Mouse (Mus musculus): Measurements from ENCODE around the gene Xlr4c.
A peak's percentile ranks its signal among the peaks of the same experiment; 100 is the strongest.

- TF ChIP-seq CTCF (IDR thresholded peaks at IDR 0.05; ENCODE audit: insufficient read depth, low read depth, low read length) (no peak), POLR2A (IDR thresholded peaks at IDR 0.05; ENCODE audit: insufficient read depth, low read depth, low read length) (0 out of 2 replicates have a peak, but pooled peaks have one; percentile 42)
Observed at GRCm38 (mm10) chrX:73227914-73228605, 14.9 kb downstream of the Xlr4c start, which contains the start of gene F8a.
